Mouse (Mus musculus): ENCODE results near the gene Popdc2. TPM values are rescaled to one million over a fixed set of nuclear protein-coding genes. Genes with fewer than 3 reads are reported as not detected.

Popdc2 gene
- total RNA-seq, 2 experiments from 2014 or later = 56.1 to 66.9 TPM

DNA sequence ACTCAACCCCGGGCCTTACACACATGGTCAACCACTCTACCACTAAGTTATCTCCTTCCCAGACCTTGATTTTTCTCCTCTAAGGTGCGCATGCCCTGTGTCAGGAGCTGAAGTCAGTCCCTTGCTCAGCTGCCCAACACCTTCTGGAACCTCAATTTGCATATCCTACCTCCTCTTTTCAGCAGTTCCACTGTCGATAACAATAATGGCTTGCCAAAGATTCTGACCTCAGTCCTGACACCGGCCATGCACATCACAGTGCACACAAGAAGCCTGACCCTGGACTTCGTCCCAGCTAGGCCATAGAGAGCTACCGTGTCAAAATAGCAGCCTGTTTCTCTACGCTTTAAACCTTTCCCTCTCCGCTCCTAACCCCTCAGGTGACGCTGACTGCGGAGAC is 11.4 kb downstream of the Popdc2 start:
- intact Hi-C loops (cut with DNase I; ENCODE audit: low total_unique reads) = no loop called here
- DNase-seq = no peak

DNA sequence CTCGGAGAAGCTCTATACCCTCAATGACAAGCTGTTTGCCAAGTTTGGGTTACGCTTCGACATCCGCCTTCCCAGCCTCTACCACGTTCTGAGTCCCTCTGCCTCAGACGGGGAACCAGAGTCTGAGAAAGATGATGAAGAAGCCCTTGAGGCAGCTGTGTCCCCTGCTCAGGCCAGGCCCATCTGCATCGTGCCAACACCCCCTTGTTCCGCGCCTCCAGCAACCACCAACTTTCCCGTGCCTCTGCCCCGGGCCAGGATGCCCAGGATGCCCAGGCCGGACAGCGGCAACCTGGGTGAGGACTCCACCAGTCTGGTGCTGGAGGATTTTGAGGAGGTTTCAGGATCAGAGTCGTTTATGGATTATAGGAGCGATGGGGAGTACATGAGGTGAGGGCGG is 11.9 kb downstream of the Popdc2 start:
- DNase-seq = no peak
- intact Hi-C loops (cut with DNase I; ENCODE audit: low total_unique reads) = no loop called here

DNA sequence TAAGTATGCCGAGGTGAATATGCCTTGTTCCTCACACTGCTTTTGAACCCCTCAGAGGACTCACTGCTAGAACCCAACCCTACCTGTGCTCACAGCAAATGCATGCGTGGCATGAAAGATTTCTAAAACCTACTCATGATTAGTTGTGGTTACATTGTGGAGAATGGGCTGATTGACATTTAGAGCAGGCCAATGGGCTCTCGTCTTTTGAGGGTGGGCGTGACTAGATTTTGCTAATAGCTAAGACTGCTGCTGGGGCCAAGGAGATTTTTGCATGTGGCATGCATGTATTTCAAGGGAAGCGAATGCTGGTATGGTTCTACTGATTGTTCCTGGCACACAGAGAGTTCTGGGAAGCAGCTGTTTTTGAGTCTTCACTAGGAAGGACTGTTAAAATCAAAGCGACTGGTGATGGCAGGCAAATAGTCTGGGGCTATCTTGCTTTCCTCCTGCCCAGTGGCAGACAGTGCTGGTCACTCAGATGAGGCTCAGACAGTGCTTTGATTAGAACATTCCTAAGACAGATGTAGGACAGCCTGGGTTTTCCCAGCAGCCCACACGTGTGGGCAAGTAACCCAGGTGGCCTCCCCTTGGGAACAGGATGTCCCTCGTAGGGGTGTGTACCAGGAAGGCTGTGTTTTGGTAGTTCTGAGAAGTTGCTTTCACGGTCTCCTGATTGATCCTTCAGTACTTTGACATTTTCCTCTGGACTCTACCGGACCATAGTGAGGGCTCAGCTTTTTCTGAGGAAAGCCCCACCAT is 12.6 kb downstream of the Popdc2 start:
- no peak for DNase-seq
- intact Hi-C loops (cut with DNase I; ENCODE audit: low total_unique reads) = no loop called here

DNA sequence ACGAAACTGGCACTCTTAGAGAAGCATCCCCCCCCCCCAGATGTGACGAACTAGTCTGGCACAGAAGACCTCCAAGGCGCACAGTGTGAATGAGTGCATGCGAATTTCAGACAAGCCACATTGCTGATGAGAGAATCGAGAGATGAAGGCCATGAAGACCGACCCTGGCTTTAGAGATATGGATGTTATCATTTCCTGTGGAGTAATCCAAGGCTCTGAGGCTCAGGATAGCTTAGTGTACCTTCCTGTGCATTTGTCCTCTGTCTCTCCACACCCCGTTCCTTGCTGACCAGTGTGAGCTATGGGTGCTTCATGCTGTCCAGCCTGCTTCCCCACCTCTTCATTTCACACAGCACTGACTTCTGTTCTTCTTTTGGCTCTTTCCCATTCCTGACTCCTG is 13.2 kb downstream of the Popdc2 start:
- no peak for DNase-seq
- intact Hi-C loops (cut with DNase I; ENCODE audit: low total_unique reads) = no loop called here

DNA sequence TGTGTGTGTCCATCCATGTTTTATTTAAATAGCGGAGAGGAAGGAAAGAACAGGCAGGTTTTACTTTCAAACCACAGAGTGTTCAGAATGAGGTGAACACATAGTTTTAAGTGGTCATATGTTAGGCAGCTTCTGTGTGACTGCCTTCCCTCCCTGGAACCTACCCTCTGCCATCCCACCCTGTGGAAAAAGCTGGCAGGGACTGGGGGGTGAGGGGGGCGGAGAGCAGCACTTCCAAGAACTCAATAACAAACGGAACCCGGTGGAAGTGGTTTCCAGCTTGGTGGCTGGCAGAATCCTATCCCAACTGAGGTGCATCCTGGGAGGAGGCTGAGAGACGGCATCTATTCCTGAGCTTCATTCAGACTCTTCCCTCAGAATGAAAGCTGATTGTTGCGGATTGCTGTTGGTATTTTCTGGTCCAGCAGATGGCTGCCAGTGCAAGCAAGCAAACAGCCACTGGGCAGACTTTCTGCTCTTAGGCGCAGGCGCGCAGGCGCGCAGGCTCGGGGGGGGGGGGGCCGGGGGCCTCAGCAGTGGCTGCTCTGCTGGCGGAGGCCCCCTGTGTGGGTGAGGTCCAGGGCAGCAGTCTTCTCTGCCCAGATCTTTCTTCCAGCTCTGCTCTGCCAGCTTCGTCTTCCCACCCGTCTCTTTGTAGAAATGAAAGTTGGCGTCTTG is 14.3 kb downstream of the Popdc2 start:
- peak; percentile 56 for DNase-seq
- intact Hi-C loops (cut with DNase I; ENCODE audit: low total_unique reads) = no loop called here

DNA sequence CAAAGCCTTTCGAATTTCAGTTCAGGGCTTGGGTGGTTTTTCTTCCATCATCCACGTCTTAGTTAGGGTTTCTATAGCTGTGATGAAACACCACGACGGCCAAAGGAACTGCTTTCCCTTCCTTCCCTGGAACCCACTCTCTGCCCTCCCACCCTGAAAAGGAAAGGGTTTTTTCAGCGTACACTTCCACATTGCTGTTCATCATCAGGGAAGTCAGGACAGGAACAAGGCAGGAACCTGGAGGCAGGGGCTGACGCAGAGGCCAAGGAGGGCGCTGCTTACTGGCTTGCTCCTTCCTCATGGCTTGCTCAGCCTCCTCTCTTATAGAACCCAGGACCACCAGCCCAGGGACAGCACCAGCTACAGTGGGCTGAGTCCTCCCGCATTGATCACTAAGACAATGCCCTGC is 14.8 kb downstream of the Popdc2 start:
- no peak for DNase-seq
- intact Hi-C loops (cut with DNase I; ENCODE audit: low total_unique reads) = no loop called here

DNA sequence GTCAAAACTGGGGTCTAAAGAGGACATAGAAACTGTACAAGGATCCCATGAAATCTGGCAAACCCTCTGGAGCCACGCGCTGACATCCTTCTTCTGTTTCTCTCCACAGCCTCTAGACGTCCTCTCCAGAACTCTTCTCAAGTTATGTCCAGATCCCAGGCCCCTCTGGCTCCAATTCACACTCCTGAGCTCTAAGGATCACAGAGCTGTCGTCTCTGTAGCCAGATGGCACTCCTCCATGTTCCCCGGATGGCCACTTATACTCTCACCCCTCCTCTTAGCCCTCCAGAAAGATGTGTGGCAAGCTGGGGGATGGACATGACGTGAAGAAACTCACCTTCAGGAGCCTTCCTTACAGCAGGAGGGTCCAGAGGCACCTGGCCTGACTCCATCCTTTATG is 15.5 kb downstream of the Popdc2 start:
- peak; percentile 38 for DNase-seq
- intact Hi-C loops (cut with DNase I; ENCODE audit: low total_unique reads) = no loop called here

DNA sequence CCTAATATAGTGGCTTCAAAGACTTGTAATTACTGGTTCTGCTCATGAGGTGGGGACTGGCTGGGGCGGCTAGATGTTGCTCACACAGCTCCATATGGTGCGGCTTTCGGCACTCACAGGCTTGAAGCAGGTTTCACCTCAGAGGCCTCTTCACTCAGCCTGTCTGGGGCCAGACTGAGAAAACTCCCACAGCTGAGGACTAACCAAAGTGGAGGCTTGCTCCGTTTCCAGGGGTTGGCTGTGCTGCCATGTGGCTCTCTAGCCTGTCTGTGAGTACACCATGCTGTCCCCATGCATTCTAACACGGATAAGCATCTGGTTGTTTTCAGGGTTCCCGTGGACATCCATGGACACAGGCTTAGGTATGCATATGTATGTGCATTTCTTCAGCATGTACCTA is 16.6 kb downstream of the Popdc2 start:
- no peak for DNase-seq
- intact Hi-C loops (cut with DNase I; ENCODE audit: low total_unique reads) = no loop called here

DNA sequence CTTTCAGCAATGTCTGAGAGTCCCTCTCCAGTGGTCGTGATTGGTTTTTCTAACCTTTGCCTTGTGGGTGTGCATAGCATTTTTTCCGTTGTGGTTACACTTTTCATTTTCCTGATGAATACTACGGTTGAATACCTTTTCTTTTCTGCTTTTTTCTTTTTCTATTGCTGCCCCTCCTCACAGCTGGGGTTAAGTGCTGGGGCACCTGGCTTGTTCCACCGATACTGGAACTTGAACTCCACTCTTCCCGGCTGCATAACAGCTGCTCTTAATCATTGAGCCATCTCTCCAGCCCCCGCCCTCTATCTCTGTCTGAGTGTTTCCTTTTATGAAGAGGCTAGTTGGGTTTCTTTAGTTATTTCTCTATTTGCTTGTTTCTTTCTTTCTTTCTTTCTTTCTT is 17.1 kb downstream of the Popdc2 start:
- intact Hi-C loops (cut with DNase I; ENCODE audit: low total_unique reads) = no loop called here
- DNase-seq = no peak

DNA sequence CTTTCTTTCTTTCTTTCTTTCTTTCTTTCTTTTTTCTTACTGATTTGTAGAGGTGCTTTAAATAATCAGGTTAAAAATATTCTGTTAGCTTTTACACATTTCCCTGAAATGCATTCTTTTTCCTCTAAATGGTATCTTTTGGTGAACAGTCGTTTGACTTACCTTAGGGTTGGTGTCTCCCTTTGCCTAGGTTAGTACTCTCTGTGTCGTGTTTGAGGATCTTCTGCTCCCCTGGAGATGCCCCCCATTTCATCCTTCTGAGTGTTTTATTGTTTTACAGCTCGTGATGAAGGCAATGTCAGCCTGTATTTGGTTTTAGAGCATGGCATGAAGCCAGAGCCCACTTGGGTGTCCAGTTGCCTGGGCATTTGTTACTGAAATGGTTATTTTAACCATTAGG is 17.5 kb downstream of the Popdc2 start:
- DNase-seq = no peak
- intact Hi-C loops (cut with DNase I; ENCODE audit: low total_unique reads) = no loop called here

DNA sequence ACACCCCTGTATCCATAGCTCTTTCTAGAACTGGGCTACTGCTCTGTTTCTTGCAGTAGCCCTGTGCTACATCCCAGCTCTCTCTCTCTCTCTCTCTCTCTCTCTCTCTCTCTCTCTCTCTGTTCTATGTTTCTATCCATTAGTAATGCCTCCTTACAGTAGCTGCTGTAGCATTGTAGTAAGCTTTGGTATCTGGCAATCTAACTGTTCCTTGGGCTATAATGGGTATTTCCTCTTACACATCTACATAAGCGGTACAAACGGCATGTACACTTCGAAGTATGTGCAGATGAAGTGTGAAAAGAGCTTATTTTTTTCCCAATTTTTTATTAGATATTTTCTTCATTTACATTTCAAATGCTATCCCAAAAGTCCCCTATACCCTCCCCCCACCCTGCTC is 17.9 kb downstream of the Popdc2 start:
- intact Hi-C loops (cut with DNase I; ENCODE audit: low total_unique reads) = no loop called here

DNA sequence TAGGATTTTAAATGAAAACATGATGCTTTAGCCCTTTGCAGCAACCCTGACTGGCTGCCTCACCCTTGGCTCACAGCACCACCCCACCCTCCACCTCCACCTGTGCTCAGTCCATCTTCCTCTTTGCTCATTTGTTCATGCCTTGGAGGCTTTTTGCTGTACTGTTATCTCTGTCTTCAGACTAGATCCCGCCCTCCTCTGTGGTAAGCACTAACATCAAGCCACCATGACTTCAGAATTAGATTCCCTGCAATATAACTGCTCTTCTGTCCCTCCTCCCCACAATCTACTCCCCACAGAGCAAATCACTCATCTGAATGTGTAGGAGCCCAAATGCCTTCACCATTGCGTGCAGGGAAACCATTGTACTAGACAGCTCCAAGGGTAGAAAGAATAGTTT is 21.7 kb downstream of the Popdc2 start:
- DNase-seq = no peak
- intact Hi-C loops (cut with DNase I; ENCODE audit: low total_unique reads) = no loop called here

More for the DNA sequence above, 17.9 kb downstream of the Popdc2 start:
- DNase-seq = no peak

DNA sequence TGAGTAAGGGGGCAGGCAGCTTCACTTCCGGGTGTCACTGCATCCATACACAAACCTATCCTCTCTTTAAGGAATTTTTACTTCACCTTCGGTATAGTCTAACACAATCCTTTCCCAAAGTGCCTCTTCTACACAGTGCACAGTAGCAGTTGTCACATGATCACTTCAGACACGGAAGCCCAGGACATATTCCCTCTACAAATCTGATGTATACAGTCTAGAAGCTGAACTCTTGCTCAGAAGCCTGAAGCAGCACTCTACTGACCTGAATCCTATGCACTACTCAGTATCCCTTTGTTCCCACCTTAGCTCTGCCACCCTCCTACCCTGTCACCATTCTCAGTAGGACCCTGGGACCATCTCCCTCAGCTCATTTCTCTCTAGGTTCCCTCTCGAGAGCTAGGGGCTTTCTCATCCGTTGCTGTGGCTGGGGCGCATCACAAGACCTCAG is 23.2 kb downstream of the Popdc2 start:
- intact Hi-C loops (cut with DNase I; ENCODE audit: low total_unique reads) = no loop called here
- DNase-seq = no peak

DNA sequence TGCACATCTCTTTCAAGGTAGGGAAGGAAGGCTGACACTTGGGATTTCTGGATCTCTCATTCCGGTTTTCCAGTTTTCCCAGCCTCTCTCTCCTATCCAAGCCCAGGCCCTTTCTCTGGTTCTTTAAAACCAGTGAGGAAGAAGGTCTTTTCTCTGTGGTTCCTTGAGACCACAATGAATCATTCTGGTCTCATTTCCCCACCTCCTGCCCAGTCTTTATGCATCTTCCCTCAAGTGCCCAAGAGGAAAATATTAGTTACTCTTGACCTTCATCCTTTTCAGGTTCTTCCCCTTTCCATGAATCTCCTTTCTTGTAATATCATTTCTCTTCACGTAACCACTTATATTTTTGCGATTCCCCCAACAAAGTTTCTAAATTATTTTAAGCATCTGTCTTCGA is 23.7 kb downstream of the Popdc2 start:
- intact Hi-C loops (cut with DNase I; ENCODE audit: low total_unique reads) = no loop called here
- no peak for DNase-seq

DNA sequence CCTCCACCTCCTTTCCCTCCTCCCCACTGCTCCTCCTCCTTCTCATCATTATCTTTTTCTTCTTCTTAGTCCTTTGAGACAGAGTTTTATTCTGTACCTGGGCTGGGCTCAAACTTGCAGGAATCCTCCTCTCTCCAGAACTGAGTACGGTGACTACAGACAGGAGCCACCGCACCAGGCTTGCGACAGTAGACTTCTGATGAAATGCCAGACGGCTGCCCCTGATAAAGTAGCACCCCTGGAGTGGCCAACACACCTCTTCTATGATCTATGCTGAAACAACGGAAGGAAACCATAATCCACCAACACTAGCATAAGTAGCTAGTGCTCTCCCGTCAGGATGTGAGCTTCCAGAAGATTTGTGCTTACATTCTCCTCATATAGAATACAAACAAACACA is 25.4 kb downstream of the Popdc2 start:
- intact Hi-C loops (cut with DNase I; ENCODE audit: low total_unique reads) = no loop called here

DNA sequence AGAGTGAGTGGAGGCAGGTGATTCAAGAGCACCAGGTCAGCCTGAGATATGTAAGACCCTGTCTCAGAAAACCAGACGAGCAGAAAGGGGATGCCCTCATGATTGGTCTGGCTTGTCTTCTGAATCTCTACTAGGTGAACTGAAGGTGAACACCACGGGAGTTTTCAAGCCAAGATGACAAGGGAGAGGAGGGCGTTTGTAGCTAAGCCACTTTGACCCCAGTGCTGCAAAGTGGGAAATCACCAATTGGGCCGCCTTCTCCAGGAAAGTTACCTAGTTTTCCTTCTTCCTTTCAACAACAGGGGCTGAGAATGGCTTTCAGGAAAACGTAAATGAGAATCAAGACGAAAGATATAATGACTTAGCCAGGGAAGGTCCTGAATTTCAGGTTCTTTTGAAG is 26.7 kb downstream of the Popdc2 start:
- no peak for DNase-seq
- intact Hi-C loops (cut with DNase I; ENCODE audit: low total_unique reads) = no loop called here

More for the DNA sequence above, 25.4 kb downstream of the Popdc2 start:
- no peak for DNase-seq

DNA sequence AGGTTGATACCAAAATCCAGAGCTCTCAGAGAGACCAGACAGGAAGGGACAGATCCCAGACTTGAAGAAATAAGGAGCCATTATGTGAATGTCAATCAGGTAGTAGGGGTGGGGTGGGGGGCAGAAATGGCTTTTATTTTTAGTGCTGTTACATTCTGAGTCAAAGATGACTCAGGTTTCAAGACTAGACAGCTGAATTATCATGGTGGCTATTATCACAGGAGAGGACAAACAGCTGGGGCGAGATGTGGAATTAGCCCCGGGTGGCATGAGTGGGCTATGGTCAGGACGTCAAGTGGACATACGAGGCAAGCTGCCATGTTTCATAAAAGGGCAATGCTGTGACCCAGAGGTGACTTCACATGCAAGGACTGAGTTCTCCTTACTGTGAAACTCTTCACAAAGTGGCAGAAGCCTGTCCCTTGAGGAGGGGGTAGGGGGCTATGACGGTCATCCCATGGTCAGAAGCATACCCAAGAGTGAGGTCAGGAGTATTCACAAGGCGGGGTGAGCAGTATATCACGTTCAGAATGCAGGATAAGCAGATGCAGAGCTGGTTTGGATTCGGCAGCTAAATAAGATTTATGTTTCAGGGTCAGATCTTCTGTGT is 27.4 kb downstream of the Popdc2 start:
- no peak for DNase-seq
- intact Hi-C loops (cut with DNase I; ENCODE audit: low total_unique reads) = no loop called here

DNA sequence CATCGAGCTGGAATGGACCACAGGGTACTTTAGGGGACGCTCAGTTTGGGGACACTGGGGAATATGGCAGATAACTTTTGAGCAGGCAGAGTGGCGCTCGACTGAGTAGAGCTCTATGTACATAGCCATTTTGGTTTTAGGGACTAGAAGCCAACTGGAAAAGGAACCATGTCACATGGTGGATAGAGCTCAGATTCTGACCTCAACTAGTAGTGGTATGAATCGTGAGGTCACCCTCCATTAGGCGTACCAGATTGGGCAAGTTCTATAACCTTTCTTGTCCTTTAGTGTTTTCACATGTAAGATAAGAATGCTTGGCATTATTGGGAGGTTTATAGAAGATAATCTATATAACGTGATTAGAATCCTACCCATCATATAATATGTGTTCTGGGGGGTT is 28.3 kb downstream of the Popdc2 start:
- DNase-seq = no peak
- intact Hi-C loops (cut with DNase I; ENCODE audit: low total_unique reads) = no loop called here

DNA sequence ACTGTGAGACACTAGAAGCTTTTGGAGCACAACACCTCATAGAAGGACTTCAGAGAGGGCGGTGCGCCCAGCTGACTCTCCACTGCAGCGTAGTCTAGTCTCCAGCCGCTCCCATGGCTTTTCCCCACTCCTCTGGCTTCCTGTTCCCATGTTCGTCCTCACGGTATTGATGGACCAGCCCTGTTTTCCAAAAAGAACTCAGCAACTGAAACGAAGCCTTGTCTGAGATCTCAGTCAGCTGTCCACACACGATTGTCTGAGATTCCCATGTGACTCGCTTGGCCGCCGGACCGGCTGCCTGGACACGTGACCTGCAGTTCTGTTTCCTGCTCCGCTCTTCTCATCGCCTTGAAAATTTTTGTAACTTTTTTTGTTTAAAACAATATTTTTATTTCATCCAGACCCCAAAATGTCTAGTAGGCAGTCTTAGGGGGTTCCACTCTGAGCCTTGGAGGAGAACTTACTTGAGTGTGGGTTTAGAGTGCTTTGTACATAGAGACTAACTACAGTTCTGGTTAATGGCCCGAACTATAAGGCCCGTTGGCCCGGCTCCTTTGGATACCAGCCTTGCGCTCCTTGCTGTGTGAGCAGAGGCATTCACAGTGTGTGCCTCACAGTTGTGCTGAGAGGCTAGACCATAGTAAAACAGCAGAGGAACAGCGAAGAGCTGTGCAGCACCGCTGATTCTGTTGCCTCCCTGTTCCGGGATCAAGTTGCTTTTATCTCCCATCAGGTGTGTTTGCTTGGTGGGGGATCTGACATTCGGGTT is 30.3 kb downstream of the Popdc2 start:
- intact Hi-C loops (cut with DNase I; ENCODE audit: low total_unique reads) = no loop called here
- DNase-seq = peak; percentile 74

DNA sequence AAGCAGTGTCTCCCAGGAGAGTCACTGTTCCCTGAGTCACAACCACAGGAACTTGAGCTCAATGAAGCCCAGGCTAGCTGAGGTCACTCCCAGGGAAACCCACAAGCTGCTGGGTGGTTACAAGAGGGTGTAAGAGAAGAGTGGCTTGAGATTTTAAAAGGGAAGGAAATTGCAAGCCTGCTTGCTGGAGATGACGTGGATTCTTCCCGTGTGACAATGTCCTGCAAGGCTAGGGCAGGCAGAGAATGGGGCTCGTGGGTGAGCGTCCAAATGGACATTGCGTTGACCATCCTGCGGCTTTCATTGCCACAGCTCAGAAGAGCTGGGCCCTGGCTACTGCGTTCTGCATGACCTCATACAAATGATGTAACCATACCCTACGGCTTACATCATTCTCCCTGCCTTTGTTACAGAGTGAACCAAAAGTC is 32.2 kb downstream of the Popdc2 start:
- intact Hi-C loops (cut with DNase I; ENCODE audit: low total_unique reads) = no loop called here
- no peak for DNase-seq
